Mouse (Mus musculus): ENCODE data around the gene Adamts13. TPM values are rescaled to one million over a fixed set of nuclear protein-coding genes. Genes with fewer than 3 reads are reported as not detected.

Gene Adamts13
- polyA plus RNA-seq (2015; fragmentation: Nextera tagmentation; extraction: Ambion mirVana) = 0.25 and 0.28 TPM in 2 replicates

- Histone ChIP-seq H3K4me1 (replicated peaks) (0 out of 2 replicates have a peak, but pooled peaks cover 7% of the 10 kb centered on the region), H3K9ac (no peak within 1 kb of the TSS), H3K27me3 (replicated peaks) (no peaks in the 10 kb centered on the region), H3K4me3 (replicated peaks) (no peak within 1 kb of the TSS), H3K36me3 (no peaks in the 10 kb centered on the region), H3K9me3 (no peaks in the 10 kb centered on the region), H3K27ac (peak within 1 kb of the TSS; percentile 13; the same call in 1 of the 2 replicates), H3K4me2 (replicated peaks) (no peak within 1 kb of the TSS)
- WGBS = 42% methylated on average over 3 of the region's 3 CpGs
- no peak for ATAC-seq
These were observed at the start of gene Adamts13 for GRCm38 (mm10) chr2:26973116-26973515. Gene Adamts13 (plus strand): TSS chr2:26973416.

GRCm38 (mm10) chr2:26927745-26928476 lies 45.3 kb upstream of the Adamts13 start:
- Histone ChIP-seq H3K4me2 (replicated peaks) (no peak overlapping the region), H3K27me3 (replicated peaks) (no peaks in the 10 kb centered on the region), H3K4me3 (replicated peaks) (no peak overlapping the region), H3K27ac (no peak overlapping the region), H3K9ac (no peak overlapping the region), H3K36me3 (peaks cover 41% of the 10 kb centered on the region), H3K9me3 (no peaks in the 10 kb centered on the region), H3K4me1 (replicated peaks) (peaks cover 20% of the 10 kb centered on the region)
- ATAC-seq = no peak
- WGBS = 85% methylated on average over 6 of the region's 6 CpGs

GRCm38 (mm10) chr2:26930390-26930789 lies 42.8 kb upstream of the Adamts13 start:
- WGBS = 32% methylated on average over 1 of the region's 1 CpGs
- H3K9me3 ChIP-seq = no peaks in the 10 kb centered on the region
- no peak overlapping the region; the same call in 1 of the 2 replicates for H3K9ac ChIP-seq
- peaks cover 19% of the 10 kb centered on the region for H3K36me3 ChIP-seq
- peaks cover 24% of the 10 kb centered on the region for H3K4me1 ChIP-seq (replicated peaks)
- H3K4me2 ChIP-seq (replicated peaks) = no peak overlapping the region
- H3K4me3 ChIP-seq (replicated peaks) = no peak overlapping the region
- no peaks in the 10 kb centered on the region for H3K27me3 ChIP-seq (replicated peaks)
- ATAC-seq = no peak
- H3K27ac ChIP-seq = no peak overlapping the region

GRCm38 (mm10) chr2:26932473-26933303 lies 40.5 kb upstream of the Adamts13 start:
- WGBS = under 1% methylated on average over 42 of the region's 49 CpGs
- peak overlapping the region; percentile 81 for H3K4me3 ChIP-seq (replicated peaks)
- H3K4me2 ChIP-seq (replicated peaks) = peak overlapping the region; percentile 72
- H3K36me3 ChIP-seq = peaks cover 15% of the 10 kb centered on the region
- H3K27me3 ChIP-seq (replicated peaks) = no peaks in the 10 kb centered on the region
- no peaks in the 10 kb centered on the region for H3K9me3 ChIP-seq
- peaks cover 24% of the 10 kb centered on the region for H3K4me1 ChIP-seq (replicated peaks)
- peak overlapping the region; percentile 94 for H3K27ac ChIP-seq
- H3K9ac ChIP-seq = peak overlapping the region; percentile 93
- peak; percentile 56 for ATAC-seq

- H3K9me3 ChIP-seq = no peaks in the 10 kb centered on the region
- peak within 1 kb of the TSS; percentile 93 for H3K9ac ChIP-seq
- peak within 1 kb of the TSS; percentile 94 for H3K27ac ChIP-seq
- peak within 1 kb of the TSS; percentile 72 for H3K4me2 ChIP-seq (replicated peaks)
- ATAC-seq = peak; percentile 96
- peaks cover 15% of the 10 kb centered on the region for H3K36me3 ChIP-seq
- under 1% methylated on average over 62 of the region's 70 CpGs for WGBS
- no peaks in the 10 kb centered on the region for H3K27me3 ChIP-seq (replicated peaks)
- H3K4me1 ChIP-seq (replicated peaks) = peaks cover 19% of the 10 kb centered on the region
- peak within 1 kb of the TSS; percentile 81 for H3K4me3 ChIP-seq (replicated peaks)
These were observed 39.7 kb upstream of the Adamts13 start, which contains the start of the genes Surf4 and Stkld1 for GRCm38 (mm10) chr2:26933304-26934055. Gene Surf4 (minus strand): TSS chr2:26933928. Gene Stkld1 (plus strand): TSS chr2:26934047.

- Histone ChIP-seq H3K27ac (no peak overlapping the region), H3K9ac (no peak overlapping the region), H3K4me1 (replicated peaks) (peaks cover 19% of the 10 kb centered on the region), H3K9me3 (no peaks in the 10 kb centered on the region), H3K36me3 (peaks cover 9% of the 10 kb centered on the region), H3K27me3 (replicated peaks) (no peaks in the 10 kb centered on the region), H3K4me3 (replicated peaks) (no peak overlapping the region), H3K4me2 (replicated peaks) (no peak overlapping the region)
- no peak for ATAC-seq
- 87% methylated on average over 2 of the region's 2 CpGs for WGBS
These were observed 37.9 kb upstream of the Adamts13 start for GRCm38 (mm10) chr2:26935286-26935685.

- H3K4me2 ChIP-seq (replicated peaks) = no peak overlapping the region
- H3K27ac ChIP-seq = no peak overlapping the region
- H3K27me3 ChIP-seq (replicated peaks) = no peaks in the 10 kb centered on the region
- H3K4me1 ChIP-seq (replicated peaks) = peaks cover 8% of the 10 kb centered on the region
- no peak overlapping the region for H3K4me3 ChIP-seq (replicated peaks)
- no peak overlapping the region for H3K9ac ChIP-seq
- WGBS = 58% methylated on average over 1 of the region's 1 CpGs
- no peaks in the 10 kb centered on the region for H3K9me3 ChIP-seq
- ATAC-seq = no peak
- H3K36me3 ChIP-seq = no peaks in the 10 kb centered on the region
These were observed 36.8 kb upstream of the Adamts13 start for GRCm38 (mm10) chr2:26936425-26936824.

GRCm38 (mm10) chr2:26941539-26941938 lies 31.7 kb upstream of the Adamts13 start:
- peak; percentile 29; the same call in 1 of the 2 replicates for ATAC-seq
- no peaks in the 10 kb centered on the region for H3K27me3 ChIP-seq (replicated peaks)
- no peak overlapping the region for H3K4me3 ChIP-seq (replicated peaks)
- H3K9me3 ChIP-seq = no peaks in the 10 kb centered on the region
- H3K9ac ChIP-seq = no peak overlapping the region
- no peaks in the 10 kb centered on the region for H3K4me1 ChIP-seq (replicated peaks)
- 44% methylated on average over 5 of the region's 5 CpGs for WGBS
- no peak overlapping the region for H3K27ac ChIP-seq
- no peak overlapping the region for H3K4me2 ChIP-seq (replicated peaks)
- H3K36me3 ChIP-seq = no peaks in the 10 kb centered on the region

GRCm38 (mm10) chr2:26943253-26943652 lies 30.0 kb upstream of the Adamts13 start:
- Histone ChIP-seq H3K4me2 (replicated peaks) (no peak overlapping the region), H3K9ac (no peak overlapping the region), H3K9me3 (no peaks in the 10 kb centered on the region), H3K27me3 (replicated peaks) (no peaks in the 10 kb centered on the region), H3K4me1 (replicated peaks) (no peaks in the 10 kb centered on the region), H3K4me3 (replicated peaks) (no peak overlapping the region), H3K27ac (no peak overlapping the region), H3K36me3 (no peaks in the 10 kb centered on the region)
- ATAC-seq = peak; percentile 87
- WGBS = 59% methylated on average over 3 of the region's 3 CpGs

- Histone ChIP-seq H3K4me3 (replicated peaks) (no peak overlapping the region), H3K27ac (no peak overlapping the region), H3K4me2 (replicated peaks) (no peak overlapping the region), H3K9me3 (no peaks in the 10 kb centered on the region), H3K36me3 (peaks cover 33% of the 10 kb centered on the region), H3K27me3 (replicated peaks) (no peaks in the 10 kb centered on the region), H3K4me1 (replicated peaks) (no peaks in the 10 kb centered on the region), H3K9ac (no peak overlapping the region)
- no peak for ATAC-seq
- 94% methylated on average over 2 of the region's 2 CpGs for WGBS
These were observed 22.8 kb upstream of the Adamts13 start for GRCm38 (mm10) chr2:26950411-26950810.

GRCm38 (mm10) chr2:26951346-26951905 lies 21.8 kb upstream of the Adamts13 start:
- no peaks in the 10 kb centered on the region for H3K9me3 ChIP-seq
- no peaks in the 10 kb centered on the region for H3K27me3 ChIP-seq (replicated peaks)
- H3K9ac ChIP-seq = no peak overlapping the region
- peaks cover 33% of the 10 kb centered on the region for H3K36me3 ChIP-seq
- no peak overlapping the region for H3K27ac ChIP-seq
- H3K4me2 ChIP-seq (replicated peaks) = no peak overlapping the region
- H3K4me1 ChIP-seq (replicated peaks) = no peaks in the 10 kb centered on the region
- no peak for ATAC-seq
- 83% methylated on average over 8 of the region's 8 CpGs for WGBS
- H3K4me3 ChIP-seq (replicated peaks) = no peak overlapping the region
